Mouse (Mus musculus): ENCODE measurements around the gene Ly6g6f.

DNA sequence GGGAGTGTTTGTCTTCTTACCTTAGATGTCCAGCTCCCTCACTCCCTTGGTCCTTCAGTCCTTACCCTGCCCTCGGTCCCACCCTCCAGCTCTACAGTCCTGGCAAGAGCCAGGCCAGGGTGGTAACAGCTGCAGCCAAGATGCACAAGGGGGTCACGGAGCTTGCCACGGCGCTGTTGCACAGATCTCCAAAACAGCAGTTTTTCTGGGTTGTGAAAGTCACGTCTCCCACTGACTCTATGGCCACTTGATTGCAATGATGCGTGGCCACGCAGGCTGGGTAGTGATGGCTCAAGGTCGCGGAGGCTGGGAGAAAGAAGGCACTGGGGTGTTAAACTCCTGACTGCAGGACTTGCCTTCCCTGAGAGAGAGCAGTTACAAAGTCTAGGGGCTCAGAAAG is 14.0 kb downstream of the Ly6g6f start:
- TF ChIP-seq CTCF (IDR thresholded peaks at IDR 0.05; ENCODE audit: low read depth, low read length) (no peak), GATA1 (IDR thresholded peaks at IDR 0.05; ENCODE audit: borderline replicate concordance, low read length) (no peak)

Data from G1E (cell line).